Mouse (Mus musculus): ENCODE results near the gene Gm49345. TPM values are rescaled to one million over a fixed set of nuclear protein-coding genes. Genes with fewer than 3 reads are reported as not detected.

The Gm49345 gene
- not detected for polyA plus RNA-seq (2015; fragmentation: Illumina TruSeq; extraction: RNeasy Lipid Tissue Mini Kit (QIAGEN cat#74804); ENCODE audit: low read depth, low replicate concordance)

GRCm38 (mm10) chr13:67637294-67638007, at the start of gene Gm49345, which contains the start of gene Zfp729a:
Gm49345 (minus strand) TSS chr13:67637769.
Zfp729a (minus strand) TSS chr13:67637791.

GRCm38 (mm10) chr13:67686971-67687370, 49.4 kb upstream of the Gm49345 start, which contains the start of gene Zfp738:
Zfp738 (minus strand) TSS chr13:67687071.

GRCm38 (mm10) chr13:67609066-67609876, 28.3 kb downstream of the Gm49345 start, which contains the start of gene Zfp729b:
Zfp729b (minus strand) TSS chr13:67609707.

GRCm38 (mm10) chr13:67553730-67554129, 83.8 kb downstream of the Gm49345 start, which contains the start of gene Zfp748:
Zfp748 (minus strand) TSS chr13:67553830.

Other genes starting within 250 kb of the Gm49345 start
- gene Zfp429, start 237.9 kb downstream of the Gm49345 start, polyA plus RNA-seq (2015; fragmentation: Illumina TruSeq; extraction: RNeasy Lipid Tissue Mini Kit (QIAGEN cat#74804); ENCODE audit: low read depth, low replicate concordance): 3.9 TPM
- 3.2 TPM for gene Zfp459, start 216.4 kb downstream of the Gm49345 start, polyA plus RNA-seq (2015; fragmentation: Illumina TruSeq; extraction: RNeasy Lipid Tissue Mini Kit (QIAGEN cat#74804); ENCODE audit: low read depth, low replicate concordance)
- 18.4 TPM for gene Zfp874a, start 186.1 kb downstream of the Gm49345 start, polyA plus RNA-seq (2015; fragmentation: Illumina TruSeq; extraction: RNeasy Lipid Tissue Mini Kit (QIAGEN cat#74804); ENCODE audit: low read depth, low replicate concordance)
- 14.4 TPM for gene Zfp874b, start 153.5 kb downstream of the Gm49345 start, polyA plus RNA-seq (2015; fragmentation: Illumina TruSeq; extraction: RNeasy Lipid Tissue Mini Kit (QIAGEN cat#74804); ENCODE audit: low read depth, low replicate concordance)
- gene Zfp58, start 137.2 kb downstream of the Gm49345 start, polyA plus RNA-seq (2015; fragmentation: Illumina TruSeq; extraction: RNeasy Lipid Tissue Mini Kit (QIAGEN cat#74804); ENCODE audit: low read depth, low replicate concordance): 8.9 TPM
- gene Gm26965, start 111.6 kb downstream of the Gm49345 start, polyA plus RNA-seq (2015; fragmentation: Illumina TruSeq; extraction: RNeasy Lipid Tissue Mini Kit (QIAGEN cat#74804); ENCODE audit: low read depth, low replicate concordance): not detected
- 25.8 TPM for gene Zfp87, start 111.6 kb downstream of the Gm49345 start, polyA plus RNA-seq (2015; fragmentation: Illumina TruSeq; extraction: RNeasy Lipid Tissue Mini Kit (QIAGEN cat#74804); ENCODE audit: low read depth, low replicate concordance)
- 10.3 TPM for gene Zfp748, start 83.9 kb downstream of the Gm49345 start, polyA plus RNA-seq (2015; fragmentation: Illumina TruSeq; extraction: RNeasy Lipid Tissue Mini Kit (QIAGEN cat#74804); ENCODE audit: low read depth, low replicate concordance)
- gene Zfp729b, start 28.1 kb downstream of the Gm49345 start, polyA plus RNA-seq (2015; fragmentation: Illumina TruSeq; extraction: RNeasy Lipid Tissue Mini Kit (QIAGEN cat#74804); ENCODE audit: low read depth, low replicate concordance): 9.4 TPM
- gene Zfp729a, start within 50 bp of the Gm49345 start, polyA plus RNA-seq (2015; fragmentation: Illumina TruSeq; extraction: RNeasy Lipid Tissue Mini Kit (QIAGEN cat#74804); ENCODE audit: low read depth, low replicate concordance): 7.8 TPM
- gene Zfp738, start 49.3 kb upstream of the Gm49345 start, polyA plus RNA-seq (2015; fragmentation: Illumina TruSeq; extraction: RNeasy Lipid Tissue Mini Kit (QIAGEN cat#74804); ENCODE audit: low read depth, low replicate concordance): 19.5 TPM
- 10.6 TPM for gene Zfp65, start 91.4 kb upstream of the Gm49345 start, polyA plus RNA-seq (2015; fragmentation: Illumina TruSeq; extraction: RNeasy Lipid Tissue Mini Kit (QIAGEN cat#74804); ENCODE audit: low read depth, low replicate concordance)
- gene Zfp85, start 117.5 kb upstream of the Gm49345 start, polyA plus RNA-seq (2015; fragmentation: Illumina TruSeq; extraction: RNeasy Lipid Tissue Mini Kit (QIAGEN cat#74804); ENCODE audit: low read depth, low replicate concordance): 6.8 TPM
- 5.5 TPM for gene Zfp493, start 141.9 kb upstream of the Gm49345 start, polyA plus RNA-seq (2015; fragmentation: Illumina TruSeq; extraction: RNeasy Lipid Tissue Mini Kit (QIAGEN cat#74804); ENCODE audit: low read depth, low replicate concordance)
- gene Zfp273, start 176.0 kb upstream of the Gm49345 start, polyA plus RNA-seq (2015; fragmentation: Illumina TruSeq; extraction: RNeasy Lipid Tissue Mini Kit (QIAGEN cat#74804); ENCODE audit: low read depth, low replicate concordance): 8.2 TPM
- gene Gm10037, start 193.3 kb upstream of the Gm49345 start, polyA plus RNA-seq (2015; fragmentation: Illumina TruSeq; extraction: RNeasy Lipid Tissue Mini Kit (QIAGEN cat#74804); ENCODE audit: low read depth, low replicate concordance): 11.9 TPM
- gene BC048507, start 225.6 kb upstream of the Gm49345 start, polyA plus RNA-seq (2015; fragmentation: Illumina TruSeq; extraction: RNeasy Lipid Tissue Mini Kit (QIAGEN cat#74804); ENCODE audit: low read depth, low replicate concordance): not detected